Mouse (Mus musculus): ENCODE data around the gene Ubn1. TPM values are rescaled to one million over a fixed set of nuclear protein-coding genes. Genes with fewer than 3 reads are reported as not detected.

Gene Ubn1
- polyA plus RNA-seq, 1 experiment from 2014 or later = 17.1 TPM

GRCm38 (mm10) chr16:5111021-5111420, 61.2 kb downstream of the Ubn1 start:
- Histone ChIP-seq H3K4me3 (ENCODE audit: control insufficient read depth in 1 of 2, insufficient read depth in 1 of 2, low read depth in 1 of 2, low read length in 2 of 2) (no peak overlapping the region), H3K9me3 (ENCODE audit: control insufficient read depth, low read length) (peaks cover 3% of the 10 kb centered on the region; the same call in 1 of the 2 replicates), H3K36me3 (ENCODE audit: control insufficient read depth, insufficient read depth, low read length) (no peaks in the 10 kb centered on the region), H3K9ac (ENCODE audit: low read length) (no peak overlapping the region), H3K27ac (replicated peaks in 1 of 2; ENCODE audit: control insufficient read depth in 1 of 2, insufficient read depth in 1 of 2, low read depth in 2 of 2, low read length in 2 of 2) (no peak overlapping the region), H3K4me1 (ENCODE audit: control insufficient read depth in 2 of 2, insufficient read depth in 2 of 2, low read length in 2 of 2) (peaks cover 16 to 18% of the 10 kb centered on the region in 2 experiments), H3K27me3 (ENCODE audit: control insufficient read depth, insufficient read depth, low read length) (no peaks in the 10 kb centered on the region), H3K4me2 (ENCODE audit: low read length) (no peak overlapping the region)
- WGBS = 84% methylated on average over 3 of the region's 3 CpGs
- no peak for ATAC-seq (ENCODE audit: insufficient number of reproducible peaks, insufficient read depth, low FRiP score, low read depth)

GRCm38 (mm10) chr16:5113002-5113550, 63.2 kb downstream of the Ubn1 start:
- Histone ChIP-seq H3K9ac (ENCODE audit: low read length) (no peak overlapping the region), H3K4me2 (ENCODE audit: low read length) (no peak overlapping the region), H3K36me3 (ENCODE audit: control insufficient read depth, insufficient read depth, low read length) (no peaks in the 10 kb centered on the region), H3K4me3 (ENCODE audit: control insufficient read depth in 1 of 2, insufficient read depth in 1 of 2, low read depth in 1 of 2, low read length in 2 of 2) (no peak overlapping the region), H3K27me3 (ENCODE audit: control insufficient read depth, insufficient read depth, low read length) (no peaks in the 10 kb centered on the region), H3K9me3 (ENCODE audit: control insufficient read depth, low read length) (peaks cover 3% of the 10 kb centered on the region; the same call in 1 of the 2 replicates), H3K27ac (replicated peaks in 1 of 2; ENCODE audit: control insufficient read depth in 1 of 2, insufficient read depth in 1 of 2, low read depth in 2 of 2, low read length in 2 of 2) (peak overlapping the region in 1 of 2 experiments; percentile 0; a peak in 3 of 4 replicates), H3K4me1 (ENCODE audit: control insufficient read depth in 2 of 2, insufficient read depth in 2 of 2, low read length in 2 of 2) (peaks cover 16 to 18% of the 10 kb centered on the region in 2 experiments)
- 44% methylated on average over 4 of the region's 4 CpGs for WGBS
- peak; percentile 33; the same call in 1 of the 2 replicates for ATAC-seq (ENCODE audit: insufficient number of reproducible peaks, insufficient read depth, low FRiP score, low read depth)

DNA sequence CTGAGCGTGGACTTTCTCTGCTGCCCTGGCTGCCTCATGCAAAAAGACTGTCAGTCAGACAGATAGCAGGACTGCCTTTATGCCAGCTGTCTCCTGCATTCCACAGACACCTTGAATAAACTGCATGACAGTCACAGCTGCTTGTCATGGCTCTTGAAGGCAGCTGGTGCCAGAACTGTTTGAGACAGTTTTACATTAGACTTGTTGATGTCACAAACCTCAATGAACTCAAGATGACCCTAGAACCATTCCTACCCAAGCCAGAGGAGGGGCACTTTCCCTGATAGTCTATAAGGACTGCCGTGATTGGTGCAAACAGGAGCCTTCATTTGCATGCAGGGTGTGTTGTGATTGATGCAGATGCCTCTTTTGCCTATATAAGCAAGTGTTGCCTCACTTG, 63.7 kb downstream of the Ubn1 start:
- Histone ChIP-seq H3K27me3 (ENCODE audit: control insufficient read depth, insufficient read depth, low read length) (no peaks in the 10 kb centered on the region), H3K4me1 (ENCODE audit: control insufficient read depth in 2 of 2, insufficient read depth in 2 of 2, low read length in 2 of 2) (peaks cover 16 to 18% of the 10 kb centered on the region in 2 experiments), H3K9me3 (ENCODE audit: control insufficient read depth, low read length) (no peaks in the 10 kb centered on the region), H3K9ac (ENCODE audit: low read length) (no peak overlapping the region), H3K4me3 (ENCODE audit: control insufficient read depth in 1 of 2, insufficient read depth in 1 of 2, low read depth in 1 of 2, low read length in 2 of 2) (no peak overlapping the region), H3K36me3 (ENCODE audit: control insufficient read depth, insufficient read depth, low read length) (no peaks in the 10 kb centered on the region), H3K27ac (replicated peaks in 1 of 2; ENCODE audit: control insufficient read depth in 1 of 2, insufficient read depth in 1 of 2, low read depth in 2 of 2, low read length in 2 of 2) (peak overlapping the region in 1 of 2 experiments; percentile 0; a peak in 1 of 4 replicates), H3K4me2 (ENCODE audit: low read length) (no peak overlapping the region)
- 45% methylated on average over 2 of the region's 2 CpGs for WGBS
- no peak for ATAC-seq (ENCODE audit: insufficient number of reproducible peaks, insufficient read depth, low FRiP score, low read depth)

DNA sequence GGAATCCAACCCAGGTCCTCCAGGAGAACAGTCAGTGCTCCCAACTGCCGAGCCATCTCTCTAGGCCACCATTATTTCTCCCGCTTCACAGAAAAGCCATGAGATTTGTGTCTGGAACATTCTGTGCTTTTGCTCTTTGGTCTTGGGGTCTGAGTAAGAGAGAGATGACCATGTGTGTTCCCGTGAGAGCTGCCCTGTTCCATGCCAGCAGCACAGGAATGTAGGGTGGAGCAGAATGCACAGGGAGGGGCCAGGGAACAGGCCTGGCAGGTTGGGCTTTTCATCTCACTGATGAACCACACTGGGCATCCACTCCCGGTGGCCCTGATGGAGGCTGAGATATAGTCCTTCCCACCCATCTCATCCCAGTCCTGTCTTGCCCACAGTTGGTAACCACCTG, 69.5 kb downstream of the Ubn1 start:
- ATAC-seq (ENCODE audit: insufficient number of reproducible peaks, insufficient read depth, low FRiP score, low read depth) = no peak
- Histone ChIP-seq H3K27ac (replicated peaks in 1 of 2; ENCODE audit: control insufficient read depth in 1 of 2, insufficient read depth in 1 of 2, low read depth in 2 of 2, low read length in 2 of 2) (no peak overlapping the region), H3K36me3 (ENCODE audit: control insufficient read depth, insufficient read depth, low read length) (no peaks in the 10 kb centered on the region), H3K9ac (ENCODE audit: low read length) (no peak overlapping the region), H3K9me3 (ENCODE audit: control insufficient read depth, low read length) (0 out of 2 replicates have a peak, but pooled peaks cover 2% of the 10 kb centered on the region), H3K4me2 (ENCODE audit: low read length) (no peak overlapping the region), H3K27me3 (ENCODE audit: control insufficient read depth, insufficient read depth, low read length) (peaks cover 29% of the 10 kb centered on the region), H3K4me1 (ENCODE audit: control insufficient read depth in 2 of 2, insufficient read depth in 2 of 2, low read length in 2 of 2) (peaks cover 0 to 2% of the 10 kb centered on the region in 2 experiments; a peak in 1 of 4 replicates), H3K4me3 (ENCODE audit: control insufficient read depth in 1 of 2, insufficient read depth in 1 of 2, low read depth in 1 of 2, low read length in 2 of 2) (no peak overlapping the region)
- 77% methylated on average over 4 of the region's 4 CpGs for WGBS

DNA sequence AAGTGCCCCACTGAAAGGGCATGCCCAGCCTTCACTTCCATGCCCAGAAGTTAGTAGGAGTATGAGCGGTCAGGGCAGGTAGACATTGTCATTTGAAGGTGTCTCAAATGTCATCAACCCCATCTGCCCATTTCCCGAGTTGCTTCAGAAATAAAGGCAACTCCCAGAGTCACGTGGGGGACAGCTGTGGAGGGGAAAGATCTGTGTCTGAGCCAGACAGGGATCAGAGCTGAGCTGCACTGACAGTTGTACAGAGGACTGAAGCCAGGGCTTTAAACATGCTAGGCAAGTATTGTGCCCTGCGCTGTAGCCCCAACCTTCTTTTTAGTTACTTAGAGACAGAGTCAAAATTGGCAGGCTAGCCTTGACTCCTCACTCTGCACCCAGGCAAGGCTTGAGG, 70.0 kb downstream of the Ubn1 start:
- ATAC-seq (ENCODE audit: insufficient number of reproducible peaks, insufficient read depth, low FRiP score, low read depth) = no peak
- 82% methylated on average over 4 of the region's 4 CpGs for WGBS
- no peaks in the 10 kb centered on the region for H3K36me3 ChIP-seq (ENCODE audit: control insufficient read depth, insufficient read depth, low read length)
- peaks cover 29% of the 10 kb centered on the region for H3K27me3 ChIP-seq (ENCODE audit: control insufficient read depth, insufficient read depth, low read length)
- H3K4me1 ChIP-seq (ENCODE audit: control insufficient read depth in 2 of 2, insufficient read depth in 2 of 2, low read length in 2 of 2) = peaks cover 0 to 2% of the 10 kb centered on the region in 2 experiments; a peak in 1 of 4 replicates
- no peak overlapping the region for H3K4me3 ChIP-seq (ENCODE audit: control insufficient read depth in 1 of 2, insufficient read depth in 1 of 2, low read depth in 1 of 2, low read length in 2 of 2)
- no peak overlapping the region for H3K9ac ChIP-seq (ENCODE audit: low read length)
- 0 out of 2 replicates have a peak, but pooled peaks cover 4% of the 10 kb centered on the region for H3K9me3 ChIP-seq (ENCODE audit: control insufficient read depth, low read length)
- no peak overlapping the region for H3K27ac ChIP-seq (replicated peaks in 1 of 2; ENCODE audit: control insufficient read depth in 1 of 2, insufficient read depth in 1 of 2, low read depth in 2 of 2, low read length in 2 of 2)
- H3K4me2 ChIP-seq (ENCODE audit: low read length) = no peak overlapping the region

DNA sequence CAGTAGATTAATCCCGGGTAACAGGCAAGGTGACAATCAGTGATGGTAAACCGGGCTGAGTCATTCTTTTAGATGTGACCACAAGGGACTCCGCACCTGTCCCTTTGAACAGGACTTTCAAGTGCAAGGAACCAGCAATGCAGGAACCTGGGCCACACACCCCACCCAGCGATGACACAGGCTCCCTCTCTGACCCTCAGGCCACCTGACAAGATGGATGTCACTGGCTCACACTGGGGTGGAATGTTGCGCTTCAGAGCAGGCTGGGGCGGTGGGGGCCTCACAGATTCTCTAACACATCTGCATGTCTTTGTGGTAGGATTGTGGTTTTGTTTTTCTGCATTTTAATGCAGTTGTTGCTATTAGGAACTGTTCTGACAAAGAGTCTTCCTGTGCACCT, 73.6 kb downstream of the Ubn1 start:
- Histone ChIP-seq H3K4me3 (ENCODE audit: control insufficient read depth in 1 of 2, insufficient read depth in 1 of 2, low read depth in 1 of 2, low read length in 2 of 2) (no peak overlapping the region), H3K4me1 (ENCODE audit: control insufficient read depth in 2 of 2, insufficient read depth in 2 of 2, low read length in 2 of 2) (no peaks in the 10 kb centered on the region), H3K27me3 (ENCODE audit: control insufficient read depth, insufficient read depth, low read length) (peaks cover 36% of the 10 kb centered on the region), H3K9ac (ENCODE audit: low read length) (no peak overlapping the region), H3K27ac (replicated peaks in 1 of 2; ENCODE audit: control insufficient read depth in 1 of 2, insufficient read depth in 1 of 2, low read depth in 2 of 2, low read length in 2 of 2) (no peak overlapping the region), H3K36me3 (ENCODE audit: control insufficient read depth, insufficient read depth, low read length) (no peaks in the 10 kb centered on the region), H3K4me2 (ENCODE audit: low read length) (no peak overlapping the region), H3K9me3 (ENCODE audit: control insufficient read depth, low read length) (0 out of 2 replicates have a peak, but pooled peaks cover 4% of the 10 kb centered on the region)
- ATAC-seq (ENCODE audit: insufficient number of reproducible peaks, insufficient read depth, low FRiP score, low read depth) = no peak
- WGBS = 53% methylated on average over 6 of the region's 6 CpGs

- 40% methylated on average over 2 of the region's 2 CpGs for WGBS
- ATAC-seq (ENCODE audit: insufficient number of reproducible peaks, insufficient read depth, low FRiP score, low read depth) = no peak
- Histone ChIP-seq H3K27me3 (ENCODE audit: control insufficient read depth, insufficient read depth, low read length) (peaks cover 55% of the 10 kb centered on the region), H3K9me3 (ENCODE audit: control insufficient read depth, low read length) (no peaks in the 10 kb centered on the region), H3K4me2 (ENCODE audit: low read length) (no peak overlapping the region), H3K9ac (ENCODE audit: low read length) (no peak overlapping the region), H3K27ac (replicated peaks in 1 of 2; ENCODE audit: control insufficient read depth in 1 of 2, insufficient read depth in 1 of 2, low read depth in 2 of 2, low read length in 2 of 2) (no peak overlapping the region), H3K4me3 (ENCODE audit: control insufficient read depth in 1 of 2, insufficient read depth in 1 of 2, low read depth in 1 of 2, low read length in 2 of 2) (no peak overlapping the region), H3K36me3 (ENCODE audit: control insufficient read depth, insufficient read depth, low read length) (no peaks in the 10 kb centered on the region), H3K4me1 (ENCODE audit: control insufficient read depth in 2 of 2, insufficient read depth in 2 of 2, low read length in 2 of 2) (peaks cover 14 to 35% of the 10 kb centered on the region in 2 experiments)
Measured at GRCm38 (mm10) chr16:5130196-5130595, 80.3 kb downstream of the Ubn1 start.

GRCm38 (mm10) chr16:5130766-5131165, 80.9 kb downstream of the Ubn1 start:
- Histone ChIP-seq H3K4me1 (ENCODE audit: control insufficient read depth in 2 of 2, insufficient read depth in 2 of 2, low read length in 2 of 2) (peaks cover 20 to 41% of the 10 kb centered on the region in 2 experiments), H3K27ac (replicated peaks in 1 of 2; ENCODE audit: control insufficient read depth in 1 of 2, insufficient read depth in 1 of 2, low read depth in 2 of 2, low read length in 2 of 2) (no peak overlapping the region), H3K36me3 (ENCODE audit: control insufficient read depth, insufficient read depth, low read length) (no peaks in the 10 kb centered on the region), H3K9me3 (ENCODE audit: control insufficient read depth, low read length) (no peaks in the 10 kb centered on the region), H3K4me3 (ENCODE audit: control insufficient read depth in 1 of 2, insufficient read depth in 1 of 2, low read depth in 1 of 2, low read length in 2 of 2) (no peak overlapping the region), H3K27me3 (ENCODE audit: control insufficient read depth, insufficient read depth, low read length) (peaks cover 55% of the 10 kb centered on the region), H3K4me2 (ENCODE audit: low read length) (peak overlapping the region; percentile 3; the same call in 1 of the 2 replicates), H3K9ac (ENCODE audit: low read length) (no peak overlapping the region)
- WGBS = 17% methylated on average over 4 of the region's 4 CpGs
- peak; percentile 53 for ATAC-seq (ENCODE audit: insufficient number of reproducible peaks, insufficient read depth, low FRiP score, low read depth)
